Comparison of ENCODE assay signal across 27 mouse cellular contexts in the genomic region with DNA sequence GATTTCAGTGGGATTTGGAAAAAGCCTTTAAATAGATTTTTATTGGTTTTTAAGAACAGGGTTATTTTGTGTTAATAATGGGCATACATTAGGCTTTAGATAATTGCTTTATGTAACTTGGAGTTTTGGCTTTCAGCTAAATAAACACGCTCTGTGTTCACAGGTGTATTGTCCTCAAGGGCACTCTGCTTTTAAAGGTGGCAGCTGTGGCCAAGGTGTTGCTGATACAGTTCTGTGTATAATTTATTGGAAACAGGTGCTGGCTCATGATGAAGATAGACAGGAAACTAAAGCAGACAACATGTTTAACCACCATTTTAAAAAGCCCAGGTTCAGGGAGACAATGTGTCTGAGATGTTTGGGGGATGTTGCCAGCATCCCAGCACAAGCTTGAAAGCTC.
"Had no signal": no experiment of that assay in that cellular context is flagged by ENCODE, and none has a peak within 500 bp of the region (broad histone marks: within the 10 kb centered on the region; RNA-seq: fewer than 3 reads in every experiment).

No protein-coding gene starts in this region.

- DNase-seq: gastrocnemius, adult 2 months; gastrocnemius, postnatal 10 days; gastrocnemius, postnatal 25 days; heart, adult 18-20 months; heart, postnatal 10 days; heart, postnatal 4 days; kidney, adult 11 months; kidney, adult 2 months; kidney, adult 9 months; kidney, postnatal 14 days; kidney, postnatal 36 days; layer of hippocampus, adult 9-11 months; layer of hippocampus, postnatal 36 days; liver had no signal

- H3K9ac ChIP-seq: heart, embryonic 12.5 days; hindbrain, embryonic 12.5 days; hindbrain, embryonic 14.5 days; intestine, embryonic 15.5 days; kidney, embryonic 15.5 days; limb, embryonic 13.5 days; liver, embryonic 12.5 days; liver, embryonic 14.5 days had no signal

- H3K36me3 ChIP-seq: heart, embryonic 10.5 days; heart, embryonic 12.5 days; hindbrain, embryonic 10.5 days; hindbrain, embryonic 12.5 days; intestine, embryonic 15.5 days; kidney, embryonic 15.5 days; limb, embryonic 13.5 days; liver, embryonic 12.5 days had no signal

- H3K9me3 ChIP-seq: heart, embryonic 10.5 days; heart, embryonic 12.5 days; hindbrain, embryonic 10.5 days; hindbrain, embryonic 12.5 days; intestine, embryonic 15.5 days; kidney, embryonic 15.5 days; limb, embryonic 13.5 days; liver, embryonic 12.5 days had no signal

- H3K4me2 ChIP-seq: heart, embryonic 12.5 days; hindbrain, embryonic 12.5 days; hindbrain, embryonic 14.5 days; intestine, embryonic 15.5 days; kidney, embryonic 15.5 days; liver, embryonic 12.5 days had no signal

- H3K4me1 ChIP-seq: heart, embryonic 10.5 days; heart, embryonic 12.5 days; hindbrain, embryonic 10.5 days; hindbrain, embryonic 12.5 days; intestine, embryonic 15.5 days; liver, embryonic 12.5 days had no signal

- H3K4me3 ChIP-seq: gastrocnemius, adult 2 months; heart, embryonic 10.5 days; heart, embryonic 12.5 days; hindbrain, embryonic 10.5 days; hindbrain, embryonic 12.5 days; intestine, embryonic 15.5 days; kidney, embryonic 15.5 days; limb, embryonic 13.5 days; liver, embryonic 12.5 days had no signal

- H3K27ac ChIP-seq: gastrocnemius, adult 2 months; heart, embryonic 10.5 days; hindbrain, embryonic 10.5 days; hindbrain, embryonic 12.5 days; hindbrain, embryonic 14.5 days; intestine, embryonic 15.5 days; kidney, embryonic 15.5 days; kidney, postnatal 0 days; liver, embryonic 12.5 days; liver, embryonic 14.5 days had no signal

- ATAC-seq: hindbrain, embryonic 16.5 days; inflammation-experienced regulatory T-cells, adult 6 months; intestine, embryonic 15.5 days; liver, embryonic 12.5 days had no signal

- H3K27me3 ChIP-seq: heart, embryonic 12.5 days; hindbrain, embryonic 12.5 days; intestine, embryonic 15.5 days; kidney, embryonic 15.5 days; limb, embryonic 13.5 days; liver, embryonic 12.5 days had no signal
